Mouse (Mus musculus) heart, embryonic 10.5 days (tissue): ENCODE results near the gene Plxna3. TPM values are rescaled to one million over a fixed set of nuclear protein-coding genes. Genes with fewer than 3 reads are reported as not detected.

Experiments
- DNase-seq: peaks from one replicate; pipeline ENCODE4 v3.0.0-alpha.2; 2017; ENCODE audit warnings: low spot score
- H3K27ac ChIP-seq: fragments of 300-500 bp; sonication (generic); 2 replicates; pipeline ENCODE4 v1.5.1; 2016; ENCODE audit warnings: mild to moderate bottlenecking
- H3K27me3 ChIP-seq: fragments of 300-500 bp; sonication (generic); 2 replicates; pipeline ENCODE4 v1.6.1; 2016; ENCODE audit warnings: mild to moderate bottlenecking; ENCODE audit not compliant: poor library complexity, insufficient read depth, severe bottlenecking
- H3K36me3 ChIP-seq: fragments of 300-500 bp; sonication (generic); 2 replicates; pipeline ENCODE4 v1.6.1; 2016; ENCODE audit warnings: mild to moderate bottlenecking, moderate library complexity
- H3K4me1 ChIP-seq: fragments of 300-500 bp; sonication (generic); 2 replicates; pipeline ENCODE4 v1.6.1; 2016; ENCODE audit warnings: mild to moderate bottlenecking
- H3K4me3 ChIP-seq: fragments of 300-500 bp; sonication (generic); 2 replicates; pipeline ENCODE4 v1.5.1; 2016; ENCODE audit warnings: mild to moderate bottlenecking, moderate library complexity
- H3K9me3 ChIP-seq: fragments of 300-500 bp; sonication (generic); 2 replicates; pipeline ENCODE4 v1.6.1; 2016; ENCODE audit warnings: mild to moderate bottlenecking, moderate library complexity
- WGBS: fragments of 180-500 bp; shearing (Covaris S2); methylation state at CpG from one replicate; pipeline ENCODE4 v1.1.7; 2016; 5-methylcytosine and 5-hydroxymethylcytosine counted together
- microRNA-seq: library from miRNA; unstranded; fragments of <30 nt; microRNA quantifications from one replicate; pipeline ENCODE4, GENCODE M21; 2017
- polyA plus RNA-seq: library from polyadenylated mRNA; unstranded; fragments of >200 nt; fragmentation: Nextera tagmentation; extraction: Ambion mirVana; gene quantifications from 2 replicates; pipeline ENCODE4 v1.2.1, GENCODE M21; 2016

Plxna3 gene
- polyA plus RNA-seq, 1 experiment from 2014 or later: 12.7 TPM

GRCm38 (mm10) chrX:74388153-74388552 is 59.3 kb downstream of the Plxna3 start:
- Histone ChIP-seq H3K4me3 (no peak overlapping the region), H3K4me1 (no peaks in the 10 kb centered on the region), H3K9me3 (no peaks in the 10 kb centered on the region), H3K36me3 (peaks cover 24% of the 10 kb centered on the region), H3K27ac (no peak overlapping the region), H3K27me3 (no peaks in the 10 kb centered on the region)
- no peak for DNase-seq

GRCm38 (mm10) chrX:74392535-74393443 is 63.9 kb downstream of the Plxna3 start, which contains the start of the genes Fam3a and Ikbkg:
Fam3a (minus strand) TSS chrX:74393272.
Ikbkg (plus strand) TSS chrX:74393290.
- peak; percentile 97 for DNase-seq
- H3K27ac ChIP-seq: peak within 1 kb of the TSS; percentile 93
- no peaks in the 10 kb centered on the region for H3K36me3 ChIP-seq
- 11% methylated on average over 30 of the region's 30 CpGs for WGBS
- no peaks in the 10 kb centered on the region for H3K9me3 ChIP-seq
- H3K4me1 ChIP-seq: no peaks in the 10 kb centered on the region
- H3K27me3 ChIP-seq: no peaks in the 10 kb centered on the region
- peak within 1 kb of the TSS; percentile 68 for H3K4me3 ChIP-seq

Small RNA genes within 50 kb of the gene (microRNA-seq; reads per million reads assigned to microRNA genes)
- gene Mir7092: 0.76 reads per million

Other genes with a start within 250 kb of the Plxna3 start
- gene Opn1mw, start 201.6 kb upstream of the Plxna3 start, polyA plus RNA-seq: not detected in 2 replicates
- gene Mecp2, start 193.7 kb upstream of the Plxna3 start, polyA plus RNA-seq: 11.3 and 13.1 TPM in 2 replicates
- not detected in 2 replicates for gene Tex28, start 161.2 kb upstream of the Plxna3 start, polyA plus RNA-seq
- gene Tktl1, start 151.8 kb upstream of the Plxna3 start, polyA plus RNA-seq: 0.05 and 0.10 TPM in 2 replicates
- gene Flna, start 79.2 kb upstream of the Plxna3 start, polyA plus RNA-seq: 199 and 236 TPM in 2 replicates
- 17.9 and 22.7 TPM in 2 replicates for gene Emd, start 74.4 kb upstream of the Plxna3 start, polyA plus RNA-seq
- gene Rpl10, start 58.3 kb upstream of the Plxna3 start, polyA plus RNA-seq: 496 and 543 TPM in 2 replicates
- 66.9 and 73.1 TPM in 2 replicates for gene Taz, start 47.2 kb upstream of the Plxna3 start, polyA plus RNA-seq
- 11.1 and 11.2 TPM in 2 replicates for gene Dnase1l1, start 46.7 kb upstream of the Plxna3 start, polyA plus RNA-seq
- 114 and 125 TPM in 2 replicates for gene Atp6ap1, start 32.0 kb upstream of the Plxna3 start, polyA plus RNA-seq
- 171 and 194 TPM in 2 replicates for gene Gdi1, start 24.1 kb upstream of the Plxna3 start, polyA plus RNA-seq
- 57.1 and 65.2 TPM in 2 replicates for gene Fam50a, start 16.0 kb upstream of the Plxna3 start, polyA plus RNA-seq
- gene Lage3, start 24.6 kb downstream of the Plxna3 start, polyA plus RNA-seq: 103 and 105 TPM in 2 replicates
- 64.2 and 71.0 TPM in 2 replicates for gene Ubl4a, start 44.2 kb downstream of the Plxna3 start, polyA plus RNA-seq
- 13.1 and 15.7 TPM in 2 replicates for gene Slc10a3, start 44.3 kb downstream of the Plxna3 start, polyA plus RNA-seq
- 24.0 and 25.3 TPM in 2 replicates for gene Fam3a, start 64.2 kb downstream of the Plxna3 start, polyA plus RNA-seq
- gene Ikbkg, start 64.2 kb downstream of the Plxna3 start, polyA plus RNA-seq: 18.6 and 21.7 TPM in 2 replicates
- 26.3 and 34.6 TPM in 2 replicates for gene G6pdx, start 100.1 kb downstream of the Plxna3 start, polyA plus RNA-seq
- gene Gm6880, start 152.3 kb downstream of the Plxna3 start, polyA plus RNA-seq: not detected in 2 replicates
- not detected in 2 replicates for gene Olfr1326-ps1, start 245.8 kb downstream of the Plxna3 start, polyA plus RNA-seq